Mouse (Mus musculus) ovary, postnatal 14 days (tissue): ENCODE measurements around the gene Dapk1.

ENCODE experiments used
- DNase-seq: peaks from one replicate; pipeline ENCODE4 v3.0.0; 2022; ENCODE audit warnings: low spot score

The Dapk1 gene

GRCm38 (mm10) chr13:60616036-60616435 lies 14.3 kb downstream of the Dapk1 start:
- no peak for DNase-seq

GRCm38 (mm10) chr13:60618287-60618686 lies 16.5 kb downstream of the Dapk1 start:
- no peak for DNase-seq

- no peak for DNase-seq
Measured at GRCm38 (mm10) chr13:60619723-60620122, 18.0 kb downstream of the Dapk1 start.

- DNase-seq = no peak
Measured at GRCm38 (mm10) chr13:60621411-60621965, 19.7 kb downstream of the Dapk1 start.

DNA sequence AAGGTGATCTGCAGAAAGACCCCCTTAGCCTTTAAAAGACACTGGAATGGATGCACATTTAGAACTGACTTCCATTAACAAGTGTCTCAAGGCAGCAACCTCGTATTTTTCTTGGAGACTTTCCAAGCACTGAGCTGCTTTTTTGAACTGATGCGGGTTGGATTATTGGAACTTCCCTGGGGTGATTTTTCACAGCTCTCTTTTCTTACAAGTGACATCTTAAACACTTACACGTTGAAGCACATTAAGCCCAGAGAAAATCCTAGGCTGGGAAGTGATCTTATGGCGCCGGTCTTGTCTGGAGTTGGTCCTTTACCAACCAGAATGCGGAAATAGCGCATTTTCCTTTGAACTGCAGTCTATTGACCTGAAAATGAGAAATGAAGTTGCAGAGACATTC lies 23.8 kb downstream of the Dapk1 start:
- no peak for DNase-seq

DNA sequence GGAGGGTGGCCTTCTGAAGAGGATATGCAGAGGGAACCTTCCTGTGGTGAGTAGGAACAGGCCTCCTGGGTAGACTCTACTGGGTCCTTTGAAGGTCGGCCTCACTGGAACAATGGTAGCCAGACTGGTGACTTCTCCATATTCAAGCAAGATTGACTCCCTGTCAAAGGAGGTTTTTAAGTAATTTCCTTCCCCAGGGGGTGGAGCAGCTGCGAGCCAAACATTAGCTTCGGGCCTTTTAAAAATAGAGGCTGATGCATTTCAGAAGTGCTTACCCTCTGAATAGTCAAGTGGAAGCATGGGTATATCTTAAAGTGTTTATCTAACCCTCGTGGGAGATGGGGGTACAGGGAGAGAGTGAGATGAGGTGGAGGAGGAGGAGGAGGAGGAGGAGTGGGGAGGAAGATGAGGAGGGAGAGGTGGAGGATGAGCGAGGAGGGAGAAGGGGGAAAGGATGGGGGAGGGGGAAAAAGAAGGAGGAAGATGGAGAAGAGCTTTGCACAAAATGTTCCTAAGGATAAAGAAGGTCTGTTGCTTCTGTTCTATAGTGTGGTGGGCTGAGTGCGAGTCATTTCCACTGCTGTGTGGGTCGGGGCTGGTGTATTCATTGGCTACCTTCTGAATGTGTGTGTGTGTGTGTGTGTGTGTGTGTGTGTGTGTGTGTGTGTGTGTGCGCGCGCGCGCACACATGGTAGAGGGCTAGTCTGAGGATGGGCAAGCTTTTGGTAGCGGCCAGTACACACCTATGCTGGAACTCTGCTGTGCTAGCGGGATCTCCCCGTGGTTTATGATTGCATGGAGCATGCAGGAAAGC lies 26.3 kb downstream of the Dapk1 start:
- no peak for DNase-seq

DNA sequence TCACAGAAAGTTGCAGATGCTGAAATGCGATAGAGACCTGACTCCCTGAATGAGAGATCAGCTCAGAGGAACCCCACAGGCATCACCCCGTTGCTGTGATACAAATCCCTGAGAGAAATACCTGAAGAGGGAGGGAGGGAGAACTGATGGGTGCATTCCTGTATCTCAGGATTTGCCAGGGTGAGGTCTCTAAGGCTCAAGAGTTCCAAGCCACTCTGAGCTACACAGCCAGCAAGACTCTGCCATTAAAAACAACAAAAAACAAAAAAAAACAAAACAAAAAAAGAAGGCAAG lies 26.9 kb downstream of the Dapk1 start:
- no peak for DNase-seq

- no peak for DNase-seq
Measured at GRCm38 (mm10) chr13:60629419-60629818, 27.7 kb downstream of the Dapk1 start.

DNA sequence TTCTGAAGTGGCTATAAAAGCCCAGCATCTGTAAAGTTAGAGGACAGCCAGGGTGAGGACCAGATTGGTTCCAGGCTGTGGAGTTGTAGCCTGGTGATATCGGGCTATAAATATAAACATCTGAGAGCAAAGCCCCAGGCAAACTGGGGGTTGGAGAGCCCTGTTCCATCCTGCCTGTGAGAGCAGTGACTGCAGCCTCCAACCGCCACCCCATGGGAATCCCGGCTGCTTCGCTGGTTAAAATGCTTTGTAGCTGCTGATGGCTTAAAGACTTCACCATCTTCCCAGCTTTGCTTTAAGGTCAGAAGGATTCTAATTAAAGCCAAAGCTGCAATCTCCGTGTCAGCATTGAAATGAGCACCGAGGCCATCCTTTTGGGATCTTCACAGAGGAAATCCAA lies 32.2 kb downstream of the Dapk1 start:
- no peak for DNase-seq

DNA sequence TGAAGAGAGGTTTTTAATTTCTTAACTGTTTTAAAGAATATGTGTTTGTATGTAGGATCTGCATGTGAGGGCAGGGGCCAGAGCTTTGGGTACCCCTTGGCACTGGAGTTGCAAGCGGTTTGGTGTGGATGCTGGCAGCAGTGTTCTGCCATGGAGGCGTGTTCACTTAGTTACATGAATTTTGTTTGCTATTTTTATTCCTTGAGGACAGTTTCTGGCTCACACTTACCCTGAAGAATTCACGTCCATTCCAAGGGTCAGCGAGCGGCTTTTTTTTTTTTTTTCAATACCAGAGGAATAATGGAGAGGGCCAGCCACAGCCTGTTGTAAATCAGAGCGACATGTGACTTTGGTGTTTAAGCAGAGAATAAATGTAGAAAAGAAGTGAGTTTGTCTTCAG lies 33.9 kb downstream of the Dapk1 start:
- no peak for DNase-seq

DNA sequence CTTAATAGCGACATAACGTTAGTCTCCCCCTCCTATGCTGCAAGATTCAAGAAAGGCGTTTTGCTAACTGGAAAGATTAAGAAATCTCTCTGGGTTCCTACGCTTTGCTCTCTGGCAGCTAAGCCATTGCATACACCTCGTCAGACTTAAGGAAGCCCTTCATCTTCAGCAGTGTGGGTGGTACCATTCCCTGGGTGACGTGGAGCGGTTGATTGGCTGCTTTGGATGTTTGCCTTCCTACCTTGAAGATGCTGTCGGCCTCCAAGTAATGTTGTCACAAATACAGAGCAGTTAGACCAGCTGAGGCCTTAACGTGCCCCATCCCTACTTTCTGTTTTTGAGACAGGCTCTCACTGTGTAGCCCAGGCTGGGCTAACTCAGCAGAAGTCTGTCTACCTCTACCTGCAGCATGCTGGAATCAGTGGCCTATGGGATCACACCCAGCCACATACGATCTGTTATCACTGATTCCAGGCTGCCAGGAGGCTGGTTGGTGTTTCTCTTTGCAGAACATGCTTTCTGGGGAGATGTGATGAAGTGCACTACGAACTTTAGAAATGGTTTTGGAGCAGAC lies 37.8 kb downstream of the Dapk1 start:
- no peak for DNase-seq

DNA sequence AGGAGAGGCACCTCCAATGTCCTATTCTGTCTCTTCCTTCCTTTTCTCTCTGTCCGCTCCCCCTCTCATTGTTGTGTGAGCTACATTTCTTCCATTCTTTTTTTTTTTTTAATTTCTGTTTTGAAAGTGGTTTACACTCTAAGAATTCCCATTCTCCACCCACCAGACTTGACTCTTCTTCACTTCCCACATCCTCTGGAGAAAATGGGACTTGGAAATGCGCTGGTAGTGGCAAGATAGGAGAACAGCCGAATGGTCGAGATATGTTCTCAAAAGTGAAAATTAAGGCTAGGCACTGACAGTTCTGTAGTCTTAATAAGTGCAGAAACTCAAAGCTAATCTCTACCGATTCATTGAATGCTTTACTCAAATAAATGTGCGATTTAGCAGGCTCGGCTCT lies 38.7 kb downstream of the Dapk1 start:
- no peak for DNase-seq

DNA sequence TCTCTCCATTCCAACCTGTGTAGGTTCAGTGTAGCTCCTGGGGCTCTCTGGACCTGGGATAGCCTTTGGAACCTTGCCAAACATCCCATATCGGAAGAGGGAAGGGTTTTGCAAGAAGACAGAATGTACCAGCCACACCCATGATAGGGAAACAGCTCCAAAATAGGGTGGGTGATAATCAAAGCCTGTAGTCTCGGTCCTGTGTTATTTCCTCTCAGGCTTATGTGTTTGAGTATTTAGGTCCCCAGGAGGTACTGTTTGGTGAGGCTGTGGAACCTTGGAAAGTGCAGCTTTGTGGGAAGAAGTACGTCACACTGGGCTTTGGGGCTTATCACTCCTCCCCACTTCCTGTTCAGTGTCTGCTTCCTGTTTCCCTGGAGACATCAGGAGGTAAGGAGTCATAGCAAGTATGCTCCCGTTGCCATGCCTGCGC lies 42.7 kb downstream of the Dapk1 start:
- DNase-seq = no peak

GRCm38 (mm10) chr13:60646791-60647190 lies 45.0 kb downstream of the Dapk1 start:
- no peak for DNase-seq

- DNase-seq = no peak
Measured at GRCm38 (mm10) chr13:60648350-60648749, 46.6 kb downstream of the Dapk1 start.

DNA sequence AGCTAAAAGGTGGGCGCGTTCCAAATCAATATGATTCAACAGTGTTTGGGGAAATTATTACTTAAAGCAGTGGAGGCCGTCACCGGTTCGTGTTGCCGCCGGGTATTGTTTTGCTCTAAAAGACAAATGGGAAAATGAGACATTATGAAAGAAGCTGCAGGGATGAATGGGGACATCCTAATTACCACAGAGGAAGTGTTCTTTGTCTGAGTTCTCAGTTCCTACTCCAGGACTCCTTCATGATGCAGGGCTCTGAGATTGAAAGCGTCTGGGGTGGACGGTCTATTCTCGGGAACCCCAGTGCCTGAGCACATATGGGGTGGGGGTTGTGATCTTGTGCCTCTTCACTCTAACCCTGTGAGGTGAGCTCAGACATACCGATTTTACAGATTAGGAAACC lies 48.3 kb downstream of the Dapk1 start:
- no peak for DNase-seq

DNA sequence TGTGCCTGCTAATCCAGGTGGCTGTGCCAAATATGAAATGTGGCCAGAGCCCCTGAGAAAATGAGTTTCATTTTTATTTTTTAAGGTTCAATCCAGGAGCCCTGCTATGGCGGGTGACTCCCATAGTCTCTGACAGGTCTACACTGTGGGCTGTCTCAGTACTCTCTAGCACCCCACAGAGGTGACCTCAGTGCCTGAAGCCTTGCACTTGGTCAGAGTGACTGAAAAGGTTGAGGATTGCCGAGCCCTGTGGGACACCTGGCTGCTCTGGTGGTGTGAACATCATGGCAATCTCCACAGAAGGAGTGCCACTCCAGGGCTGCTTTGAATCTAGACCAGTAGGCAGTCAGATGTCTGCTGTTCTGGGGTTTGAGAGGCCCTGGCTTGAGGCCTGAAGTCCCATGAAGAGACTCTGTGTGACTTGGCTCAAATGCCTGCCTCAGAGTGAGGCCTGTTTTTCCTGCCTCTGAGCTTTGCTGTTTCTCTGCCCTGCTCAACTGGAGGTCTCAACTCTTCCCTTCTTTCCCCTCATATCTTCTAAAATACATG lies 52.3 kb downstream of the Dapk1 start:
- no peak for DNase-seq

GRCm38 (mm10) chr13:60655246-60655645 lies 53.5 kb downstream of the Dapk1 start:
- no peak for DNase-seq

DNA sequence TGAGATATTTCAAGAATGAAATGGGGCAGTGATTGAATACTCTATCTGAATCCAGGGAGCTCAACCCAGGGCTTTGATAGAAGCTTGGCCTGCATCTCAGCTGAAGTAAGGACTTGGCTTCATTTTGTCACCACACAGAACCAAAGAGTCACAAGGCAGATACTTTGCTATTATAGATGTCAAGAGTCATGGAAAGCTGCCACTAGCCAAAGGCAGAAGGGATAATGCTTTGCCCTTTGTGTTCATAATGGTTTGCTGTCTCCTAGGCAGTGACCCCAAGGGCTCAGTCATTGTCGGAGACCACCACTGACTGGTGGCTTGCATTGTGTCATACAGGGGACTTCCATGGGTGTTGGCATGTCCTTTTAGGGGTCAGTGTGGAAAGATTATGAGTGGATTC lies 57.9 kb downstream of the Dapk1 start:
- no peak for DNase-seq

DNA sequence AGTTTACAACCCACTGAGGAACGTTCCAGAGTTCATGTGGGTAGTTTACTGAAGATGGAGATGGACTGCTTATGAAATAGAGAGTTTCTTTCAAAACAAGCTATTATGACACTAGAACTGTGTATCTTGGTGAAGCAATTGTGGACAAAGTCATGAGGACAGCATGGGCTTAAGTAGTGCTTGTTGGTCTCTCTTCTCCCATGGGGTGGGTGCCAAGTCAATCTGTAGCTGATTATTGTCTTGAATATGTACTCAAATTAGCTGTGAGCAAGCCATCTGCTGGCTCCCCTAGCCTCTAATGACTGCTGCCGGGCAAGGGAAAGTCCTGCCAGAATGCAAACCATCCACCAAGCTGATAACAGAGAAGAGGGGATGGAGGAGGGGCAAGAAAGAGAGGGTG lies 58.3 kb downstream of the Dapk1 start:
- no peak for DNase-seq

- no peak for DNase-seq
Measured at GRCm38 (mm10) chr13:60660711-60661261, 59.0 kb downstream of the Dapk1 start.

GRCm38 (mm10) chr13:60662493-60663177 lies 60.9 kb downstream of the Dapk1 start:
- no peak for DNase-seq

DNA sequence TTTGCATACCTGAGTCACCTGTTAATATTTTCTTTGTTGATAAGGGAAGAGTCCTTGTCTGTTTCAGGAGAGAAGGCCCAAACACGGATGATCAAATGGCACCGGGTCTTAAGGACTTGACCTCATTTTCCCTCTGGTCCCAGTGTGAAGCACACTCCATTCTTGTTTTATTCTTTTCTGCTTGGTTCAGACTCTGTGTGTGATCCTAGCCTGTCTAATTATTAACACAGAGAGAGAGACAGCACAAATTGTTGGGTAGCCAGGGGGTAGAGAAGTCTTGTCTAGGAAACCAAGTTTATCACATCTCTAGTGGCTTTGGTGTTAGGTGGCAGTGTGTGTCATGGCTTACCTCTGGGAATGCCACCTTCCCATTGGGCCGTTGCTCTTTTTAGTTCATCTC lies 62.3 kb downstream of the Dapk1 start:
- no peak for DNase-seq
